Mouse (Mus musculus): ENCODE data around the gene Cdc42ep4.

DNA sequence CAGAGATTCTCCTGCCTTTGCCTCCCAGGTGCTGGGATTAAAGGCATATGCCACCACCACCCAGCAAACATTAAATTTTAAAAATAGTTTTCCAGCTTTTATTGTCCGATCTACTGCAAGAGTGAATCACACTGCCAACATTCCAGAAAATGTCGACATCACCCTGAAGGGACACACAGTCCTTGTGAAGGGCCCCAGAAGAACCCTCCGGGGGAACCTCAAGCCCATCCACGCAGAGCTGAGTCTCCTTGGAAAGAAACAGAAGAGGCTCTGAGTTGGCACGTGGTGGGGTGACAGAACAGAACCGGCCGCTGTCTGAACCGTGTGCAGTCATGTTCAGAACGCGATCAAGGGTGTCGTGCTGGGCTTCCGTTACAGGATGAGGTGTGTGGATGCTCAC is 4.9 kb upstream of the Cdc42ep4 start:
- TF ChIP-seq USF1 (IDR thresholded peaks at IDR 0.05; ENCODE audit: low read depth, low read length): no peak
- TF ChIP-seq CTCF (conservative IDR thresholded peaks at IDR 0.05 in 1 of 2, IDR thresholded peaks at IDR 0.05 in 1 of 2; ENCODE audit: low read depth in 2 of 2, low read length in 2 of 2): no peak
- TF ChIP-seq POLR2A (IDR thresholded peaks at IDR 0.05; ENCODE audit: low read depth, low read length): no peak
